Mouse (Mus musculus): ENCODE data around the gene Prkcg.
A peak's percentile ranks its signal among the peaks of the same experiment; 100 is the strongest.
"Not testable (repeated sequence)": the region's sequence is repeated elsewhere in the genome, so short reads cannot be mapped to it uniquely, and the experiment has no call there.

Prkcg gene

GRCm38 (mm10) chr7:3288976-3289970 lies at the start of gene Prkcg, which contains the start of gene Myadm:
Gene Prkcg, plus strand, starts transcription at chr7:3289179.
Gene Myadm, plus strand, starts transcription at chr7:3289080.
- DNase-seq (ENCODE audit: low read depth, low spot score): peak; percentile 83

DNA sequence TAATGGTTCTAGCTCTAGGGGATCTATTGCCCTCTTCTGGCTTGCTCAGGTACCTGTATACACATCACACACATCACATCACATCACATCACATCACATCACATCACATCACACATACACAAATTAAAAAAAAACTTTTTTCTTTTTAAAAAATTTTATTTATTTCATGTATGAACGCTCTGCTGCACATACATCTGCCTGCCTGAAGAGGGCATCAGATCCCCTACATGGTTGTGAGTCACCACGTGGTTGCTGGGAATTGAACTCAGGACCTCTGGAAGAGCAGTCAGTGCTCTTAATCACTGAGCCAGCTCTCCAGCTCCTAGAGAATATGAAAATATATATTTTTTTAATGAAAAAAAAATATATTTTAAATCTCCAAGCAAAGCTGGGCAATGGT lies 49.8 kb upstream of the Prkcg start:
- peak; percentile 49 for DNase-seq (ENCODE audit: low read depth, low spot score)

DNA sequence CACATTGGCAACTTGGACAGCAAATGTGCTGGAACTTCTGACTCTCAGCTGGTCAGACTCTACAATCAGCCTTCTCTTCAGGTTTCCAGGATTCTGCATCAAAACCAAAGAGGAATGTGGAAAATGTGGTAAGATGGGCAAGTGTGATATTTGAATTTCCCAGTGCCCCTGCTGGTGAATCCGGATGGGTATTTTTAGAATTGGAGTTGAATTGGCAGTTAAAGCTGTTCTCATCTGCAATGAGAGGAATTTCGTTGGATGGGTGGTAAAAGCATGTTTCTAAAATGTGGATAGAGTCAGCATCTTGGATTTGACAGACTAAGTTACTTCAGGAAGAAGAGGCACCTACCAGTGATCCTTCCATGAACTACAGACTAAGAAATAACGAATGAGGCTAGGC lies 28.3 kb upstream of the Prkcg start:
- no peak for DNase-seq (ENCODE audit: low read depth, low spot score)

- peak; percentile 77 for DNase-seq (ENCODE audit: low read depth, low spot score)
Observed at GRCm38 (mm10) chr7:3261446-3261845, 27.5 kb upstream of the Prkcg start.

DNA sequence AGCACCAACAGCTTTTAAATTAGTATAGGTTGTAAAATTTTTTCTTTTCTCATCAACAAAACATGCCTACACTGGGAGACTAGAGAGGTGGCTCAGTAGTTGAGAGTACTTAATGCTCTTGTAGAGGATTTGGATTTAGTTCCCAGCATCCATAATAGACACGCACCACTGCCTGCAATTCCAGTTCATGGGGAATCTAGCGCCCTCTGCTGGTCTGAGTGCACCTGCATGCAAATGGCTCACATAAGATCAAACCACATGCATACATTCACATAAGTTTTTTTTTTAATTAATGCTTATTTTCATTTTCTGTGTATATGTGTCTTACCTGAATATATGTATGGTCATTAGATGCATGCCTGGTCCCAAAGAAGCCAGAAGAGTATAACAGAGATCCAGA lies 26.2 kb upstream of the Prkcg start:
- peak; percentile 91 for DNase-seq (ENCODE audit: low read depth, low spot score)

DNA sequence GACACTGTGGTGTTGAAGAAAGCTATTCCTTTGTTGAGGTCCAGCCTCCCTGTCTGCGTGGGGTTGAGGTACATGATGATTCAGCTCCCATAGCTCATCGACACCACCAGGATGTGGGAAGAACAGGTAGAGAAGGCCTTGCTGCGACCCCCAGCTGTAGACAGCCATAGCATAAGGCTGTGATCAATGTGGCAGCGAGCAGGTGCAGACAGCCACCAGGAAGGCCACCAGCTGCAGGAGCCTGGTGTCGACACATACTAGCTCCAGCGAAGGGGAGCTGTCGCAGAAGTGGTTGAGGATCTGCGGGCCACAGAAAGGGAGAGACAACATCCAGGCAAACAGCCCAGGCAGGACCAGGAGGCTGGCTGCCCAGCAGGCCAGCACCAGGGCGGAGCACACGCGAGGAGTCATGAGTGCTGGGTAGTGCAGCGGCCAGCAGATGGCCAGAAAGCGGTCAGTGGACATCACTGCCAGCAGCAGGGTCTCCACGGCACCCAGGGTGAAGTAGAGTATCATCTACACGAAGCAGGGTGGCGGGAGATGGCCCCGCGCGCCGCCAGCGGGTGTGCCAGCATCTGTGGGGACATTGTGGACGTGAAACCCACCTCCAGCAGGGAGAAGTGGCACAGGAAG lies 24.5 kb upstream of the Prkcg start:
- DNase-seq (ENCODE audit: low read depth, low spot score): no peak

GRCm38 (mm10) chr7:3265311-3265710 lies 23.7 kb upstream of the Prkcg start:
- DNase-seq (ENCODE audit: low read depth, low spot score): no peak

DNA sequence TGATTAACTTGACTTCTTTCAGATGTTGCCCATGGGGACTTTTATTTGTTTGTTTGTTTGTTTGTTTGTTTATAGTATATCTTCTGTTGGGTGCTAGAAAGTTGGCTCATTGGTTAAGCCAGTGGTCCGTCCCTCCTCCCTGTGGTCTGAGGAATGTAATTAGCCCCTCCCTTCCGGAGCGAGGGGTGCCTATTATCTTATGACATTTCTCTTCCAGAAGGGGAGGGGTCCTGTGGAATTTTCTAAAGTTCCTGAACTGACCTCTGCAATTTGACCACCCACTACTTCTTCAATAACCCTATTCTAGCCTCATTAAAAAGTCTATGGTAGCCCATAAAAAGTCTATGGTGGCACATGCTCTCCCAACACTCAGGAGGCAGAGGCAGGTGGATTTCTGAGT lies 21.7 kb upstream of the Prkcg start:
- peak; percentile 83 for DNase-seq (ENCODE audit: low read depth, low spot score)

- DNase-seq (ENCODE audit: low read depth, low spot score): no peak
Observed at GRCm38 (mm10) chr7:3267888-3268287, 21.1 kb upstream of the Prkcg start.

DNA sequence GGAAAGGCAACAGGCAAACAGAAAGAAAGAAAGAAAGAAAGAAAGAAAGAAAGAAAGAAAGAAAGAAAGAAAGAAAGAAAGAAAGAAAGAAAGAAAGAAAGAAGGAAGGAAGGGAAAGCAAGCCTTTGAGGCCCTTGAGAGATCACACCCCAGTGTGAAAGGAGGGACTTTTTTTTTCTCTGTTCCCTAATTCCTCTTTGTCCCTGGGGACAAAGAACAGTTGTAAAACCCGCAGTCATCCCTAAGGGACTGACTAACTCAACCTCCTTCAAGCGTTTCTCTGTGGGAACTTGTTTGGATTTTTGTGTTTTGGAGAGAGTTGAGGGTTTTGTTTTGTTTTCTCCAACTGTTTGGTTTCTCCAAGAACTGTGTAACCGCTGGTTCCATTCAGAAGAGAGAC lies 20.7 kb upstream of the Prkcg start:
- no peak for DNase-seq (ENCODE audit: low read depth, low spot score)

DNA sequence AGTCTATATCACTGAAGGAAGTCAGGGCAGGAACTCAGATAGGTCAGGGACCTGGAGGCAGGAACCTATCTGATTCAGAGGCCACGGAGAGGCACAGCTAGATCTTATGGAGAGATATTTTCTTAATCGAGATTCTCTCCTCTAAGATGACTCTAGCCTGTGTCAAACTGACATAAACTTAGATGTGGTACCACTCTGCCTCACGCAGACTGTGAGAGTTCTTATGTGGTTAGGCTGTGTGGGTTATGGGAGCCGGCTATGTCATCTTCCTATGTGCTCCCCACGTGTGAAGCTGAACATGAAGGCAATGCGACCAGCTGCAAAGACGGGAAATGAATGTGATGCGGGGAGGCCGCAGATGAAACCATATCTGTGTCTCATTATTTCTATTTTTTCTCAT lies 16.8 kb upstream of the Prkcg start:
- no peak for DNase-seq (ENCODE audit: low read depth, low spot score)

DNA sequence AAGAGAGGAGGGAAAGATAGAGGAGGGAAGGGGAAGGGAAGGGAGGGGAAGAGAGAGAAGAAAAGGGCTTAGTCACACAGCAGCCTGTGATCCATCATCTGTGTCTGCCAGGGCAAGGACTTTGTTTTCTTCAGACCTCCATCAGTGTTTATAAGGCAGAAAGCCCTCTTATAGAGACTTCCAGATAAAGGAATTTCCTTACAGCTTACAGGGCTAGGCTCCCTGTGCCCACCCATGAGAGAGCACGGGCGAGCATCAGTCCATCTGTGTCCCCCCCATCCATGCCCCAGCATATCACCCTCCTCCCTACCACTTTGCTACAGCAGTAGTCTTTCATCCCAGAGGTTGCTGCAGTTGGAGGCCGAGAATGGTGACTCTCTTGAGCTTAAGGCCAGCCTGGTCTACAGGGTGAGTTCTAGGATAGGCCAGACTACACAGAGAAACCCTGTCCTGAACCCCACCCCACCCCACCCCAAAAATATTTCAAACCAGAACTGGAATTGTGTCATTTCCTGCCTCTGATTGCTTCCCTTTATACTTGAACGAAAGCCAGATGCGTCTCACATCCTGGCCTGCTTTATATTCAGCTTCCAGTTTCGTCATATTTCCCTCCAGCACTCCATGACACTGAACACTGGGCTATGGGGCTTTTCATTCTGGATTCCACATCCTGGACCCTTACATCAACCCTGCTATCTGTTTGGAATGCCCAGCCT lies 13.4 kb upstream of the Prkcg start:
- no peak for DNase-seq (ENCODE audit: low read depth, low spot score)

DNA sequence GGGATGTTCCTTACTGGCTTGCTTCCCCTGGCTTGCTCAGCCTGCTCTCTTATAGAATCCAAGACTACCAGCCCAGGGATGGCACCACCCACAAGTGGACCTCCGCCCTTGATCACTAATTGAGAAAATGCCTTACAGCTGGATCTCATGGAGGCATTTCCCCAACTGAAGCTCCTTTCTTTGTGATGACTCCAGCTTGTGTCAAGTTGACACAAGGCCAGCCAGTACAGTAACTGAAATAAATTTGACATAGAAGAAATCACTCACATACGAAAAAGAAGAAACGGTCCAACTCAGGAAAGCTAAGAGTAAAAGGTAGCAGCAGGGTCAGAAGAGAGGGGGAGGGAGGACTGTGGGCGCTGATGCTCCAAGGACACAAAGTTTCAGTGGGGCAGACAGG lies 12.2 kb upstream of the Prkcg start:
- not testable (repeated sequence) for DNase-seq (ENCODE audit: low read depth, low spot score)

DNA sequence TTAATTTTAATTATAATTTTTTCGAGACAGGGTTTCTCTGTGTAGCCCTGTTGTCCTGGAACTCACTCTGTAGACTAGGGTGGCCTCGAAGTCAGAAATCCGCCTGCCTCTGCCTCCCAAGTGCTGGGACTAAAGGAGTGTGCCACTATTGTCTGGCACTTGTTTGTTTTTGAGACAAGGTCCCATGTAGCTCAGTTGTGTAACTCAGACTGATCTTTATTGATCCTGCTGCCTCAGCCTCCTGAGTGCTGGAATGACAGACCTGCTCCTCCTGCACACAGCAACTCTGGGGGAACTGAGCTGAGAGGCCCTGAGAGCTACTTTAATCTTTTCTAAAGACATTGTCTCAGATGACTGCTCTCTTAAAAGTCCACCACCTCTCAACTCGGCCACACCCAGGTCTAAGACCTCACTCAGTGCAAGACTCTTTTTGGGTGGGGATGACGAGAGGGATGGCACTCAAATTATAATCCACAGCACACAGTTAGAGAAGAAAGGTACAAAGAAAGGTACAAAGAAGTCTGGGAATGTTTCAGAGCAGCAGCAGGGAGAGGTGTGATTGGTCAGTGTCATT lies 8.8 kb upstream of the Prkcg start:
- peak; percentile 55 for DNase-seq (ENCODE audit: low read depth, low spot score)

DNA sequence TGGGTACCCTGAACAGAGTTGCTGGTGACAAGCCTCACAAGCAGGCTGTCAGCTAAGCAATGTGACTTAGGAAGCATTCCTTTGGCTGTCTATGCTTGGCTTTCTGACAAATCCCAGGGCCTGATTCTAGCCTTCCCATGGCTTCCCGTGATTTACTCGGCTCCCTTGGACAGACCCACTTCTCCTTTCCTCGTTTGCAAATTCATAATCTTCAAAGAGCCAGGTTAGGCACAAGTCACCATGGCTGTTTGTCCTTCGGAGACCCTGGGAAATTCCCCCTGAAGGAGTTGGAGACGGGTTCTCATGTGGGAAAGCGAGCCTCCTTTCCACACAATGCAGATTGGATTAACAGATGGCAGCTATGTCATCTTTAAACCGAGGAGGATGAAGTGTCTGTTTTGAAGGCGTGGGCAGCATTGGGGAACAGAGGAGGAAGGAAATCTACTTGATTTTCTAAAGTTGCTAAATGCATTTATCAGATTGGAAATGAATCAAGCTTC lies 8.3 kb upstream of the Prkcg start:
- no peak for DNase-seq (ENCODE audit: low read depth, low spot score)

DNA sequence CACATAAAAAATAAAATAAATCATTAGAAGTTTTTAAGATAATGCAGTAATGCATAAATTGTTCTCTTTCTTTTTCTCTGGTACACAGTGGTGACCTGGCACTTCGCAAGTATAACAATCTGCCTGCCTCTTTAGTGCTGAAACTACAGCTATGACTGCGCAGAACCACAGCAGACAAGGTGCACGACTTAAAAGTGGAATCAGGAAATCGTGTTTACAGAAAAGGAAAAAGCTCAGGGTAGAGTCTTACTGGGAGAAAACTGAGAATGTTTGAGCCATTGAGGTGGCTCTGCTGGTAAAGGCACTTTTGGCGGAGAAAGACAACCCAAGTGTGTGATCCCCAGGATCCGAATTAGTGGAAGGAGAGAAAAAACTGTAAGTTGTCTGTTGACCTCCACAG lies 7.2 kb upstream of the Prkcg start:
- DNase-seq (ENCODE audit: low read depth, low spot score): no peak

- no peak for DNase-seq (ENCODE audit: low read depth, low spot score)
Observed at GRCm38 (mm10) chr7:3283081-3283875, 5.7 kb upstream of the Prkcg start.

DNA sequence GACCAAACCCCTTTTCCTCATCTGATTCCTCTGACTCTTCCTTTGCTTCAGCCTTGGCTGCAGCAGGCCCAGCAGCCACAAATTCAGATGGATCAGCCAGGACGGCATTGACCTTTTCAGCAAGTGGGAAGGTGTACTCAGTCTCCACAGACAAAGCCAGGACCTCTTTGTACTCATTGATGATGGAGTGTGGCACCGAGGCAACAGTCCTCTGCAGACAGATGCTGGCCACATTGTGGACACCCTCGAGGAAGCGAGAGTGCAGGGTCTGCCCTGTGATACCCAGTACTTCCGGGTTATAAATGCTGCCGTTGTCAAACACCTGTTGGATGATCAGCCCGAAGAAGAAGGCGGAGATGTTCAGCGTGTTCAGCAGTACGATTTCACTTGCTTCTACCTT lies 4.4 kb upstream of the Prkcg start:
- DNase-seq (ENCODE audit: low read depth, low spot score): no peak

DNA sequence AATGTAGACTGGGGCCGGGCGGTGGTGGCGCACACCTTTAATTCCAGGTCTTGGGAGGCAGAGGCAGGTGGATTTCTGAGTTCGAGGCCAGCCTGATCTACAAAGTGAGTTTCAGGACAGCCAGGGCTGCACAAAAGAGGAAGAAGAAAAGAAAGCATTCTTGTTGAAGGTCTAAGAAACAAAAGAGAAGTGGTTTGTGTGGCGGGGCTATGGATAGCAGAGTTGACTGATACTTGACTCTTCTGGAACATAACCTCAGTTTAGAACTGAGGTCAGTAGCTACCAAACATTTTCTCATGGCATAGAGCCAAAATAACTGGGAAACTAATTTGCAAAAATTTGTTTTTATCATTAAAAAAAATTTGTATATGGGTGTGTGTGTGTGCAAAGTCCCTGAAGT lies 2.9 kb upstream of the Prkcg start:
- DNase-seq (ENCODE audit: low read depth, low spot score): no peak

DNA sequence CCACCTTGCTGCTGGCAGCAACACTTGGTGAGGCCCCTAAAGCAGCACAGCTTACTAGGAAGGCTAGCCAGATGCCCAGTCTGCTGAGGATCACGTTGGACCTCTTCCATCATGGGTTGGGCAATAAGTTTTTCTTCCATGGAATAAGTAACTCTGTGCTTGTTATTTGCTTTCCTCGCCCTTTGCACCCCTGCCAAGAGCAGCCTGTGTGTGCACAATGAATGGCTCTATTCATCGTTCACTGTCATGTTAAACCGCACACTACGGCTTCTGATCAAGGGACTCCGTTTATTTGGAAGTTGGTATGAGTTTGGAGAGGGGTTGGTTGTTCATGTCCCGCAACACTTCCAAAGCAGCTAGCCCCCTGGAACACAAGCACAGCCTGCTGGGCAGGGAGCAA lies 1.8 kb upstream of the Prkcg start:
- DNase-seq (ENCODE audit: low read depth, low spot score): no peak
